Mouse (Mus musculus) G1E-ER4 (cell line): ENCODE data around the gene Smc6. TPM values are rescaled to one million over a fixed set of nuclear protein-coding genes. Genes with fewer than 3 reads are reported as not detected.

Experiments
- GATA1 ChIP-seq: IDR thresholded peaks from one replicate; pipeline ENCODE4 v1.8.0; 2012; ENCODE audit warnings: low read length, inconsistent platforms
- polyA plus RNA-seq: library from polyadenylated mRNA; stranded (reverse); fragments of >175 nt; gene quantifications from 2 replicates; pipeline ENCODE4 v1.2.3, GENCODE M21; 2012

The Smc6 gene
- polyA plus RNA-seq, 1 experiment = 138 TPM

DNA sequence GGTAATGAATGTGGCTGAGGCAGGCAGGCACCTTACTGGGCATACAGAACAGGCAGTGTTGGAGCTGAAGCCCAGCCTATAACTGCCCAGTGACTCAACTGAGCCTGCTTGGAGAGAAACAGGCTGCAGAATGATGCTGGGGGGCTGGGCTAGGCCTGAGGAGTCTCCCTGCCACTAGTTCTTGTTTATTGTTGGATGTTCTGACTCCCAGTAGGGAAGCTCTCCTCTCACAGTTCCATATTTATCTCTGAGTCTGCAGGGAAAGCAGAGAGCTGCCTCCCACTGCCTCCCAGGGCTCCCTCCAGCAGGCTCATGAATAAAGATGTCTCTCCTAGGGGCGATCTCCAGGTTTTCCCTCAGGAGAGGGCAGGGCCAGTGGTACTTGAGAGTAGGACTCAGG is 82.7 kb downstream of the Smc6 start:
- TF ChIP-seq GATA1 = no peak

DNA sequence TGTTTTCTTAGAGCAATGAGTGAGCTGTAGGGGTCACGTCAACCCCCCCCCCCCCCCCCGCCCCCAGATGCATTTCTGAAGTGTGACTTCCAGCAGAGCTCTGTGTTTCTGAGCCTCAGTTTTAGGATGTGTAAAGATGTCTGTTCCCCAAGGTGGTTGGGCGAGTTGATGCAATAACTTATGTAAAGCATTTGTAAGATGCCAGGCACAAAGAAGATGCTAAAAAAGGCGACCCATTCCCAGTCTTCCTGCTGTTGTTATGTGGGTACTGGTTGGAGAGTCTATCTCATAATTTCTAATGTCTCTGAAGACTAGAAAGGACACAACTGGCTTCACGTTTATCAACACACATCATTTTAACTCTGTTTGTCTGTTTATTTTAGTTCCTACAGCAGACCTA is 84.2 kb downstream of the Smc6 start:
- TF ChIP-seq GATA1 = no peak

DNA sequence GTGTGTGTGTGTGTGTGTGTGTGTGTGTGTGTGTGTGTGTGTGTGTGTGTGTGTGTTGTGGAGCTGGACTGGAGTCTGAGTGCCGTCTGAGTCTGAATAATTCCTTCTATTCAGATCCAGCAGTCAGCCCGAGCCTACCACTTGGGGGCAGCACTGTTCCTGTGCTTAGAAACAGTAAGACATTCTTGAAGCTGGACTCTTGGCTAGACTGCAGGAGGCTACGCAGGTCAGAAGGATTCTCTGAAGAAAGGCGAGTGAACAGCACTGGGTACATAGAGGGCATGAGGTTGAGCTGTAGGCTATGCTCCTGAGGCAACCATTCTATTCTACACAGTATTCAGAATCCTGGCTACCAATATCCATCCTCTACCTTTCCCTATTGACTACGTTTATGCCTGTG is 85.2 kb downstream of the Smc6 start:
- TF ChIP-seq GATA1 = no peak

DNA sequence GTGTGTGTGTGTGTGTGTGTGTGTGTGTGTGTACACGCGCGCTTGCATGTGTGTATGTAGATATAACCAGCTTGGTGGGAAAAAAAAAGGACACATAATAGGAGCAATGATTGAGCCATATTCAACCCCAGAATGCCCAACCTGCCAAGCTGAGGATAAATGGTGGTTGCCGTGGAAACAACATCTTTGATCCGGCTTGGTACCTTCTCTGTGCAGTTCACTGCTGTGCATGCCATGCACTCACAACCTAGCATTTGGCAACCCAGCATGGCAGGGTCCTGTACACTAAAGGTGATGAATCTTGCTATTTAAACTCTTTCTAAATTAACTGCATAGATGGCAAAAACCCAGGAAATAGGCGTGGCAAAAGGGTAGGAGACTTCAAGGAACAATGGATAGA is 96.7 kb downstream of the Smc6 start:
- TF ChIP-seq GATA1 = no peak

DNA sequence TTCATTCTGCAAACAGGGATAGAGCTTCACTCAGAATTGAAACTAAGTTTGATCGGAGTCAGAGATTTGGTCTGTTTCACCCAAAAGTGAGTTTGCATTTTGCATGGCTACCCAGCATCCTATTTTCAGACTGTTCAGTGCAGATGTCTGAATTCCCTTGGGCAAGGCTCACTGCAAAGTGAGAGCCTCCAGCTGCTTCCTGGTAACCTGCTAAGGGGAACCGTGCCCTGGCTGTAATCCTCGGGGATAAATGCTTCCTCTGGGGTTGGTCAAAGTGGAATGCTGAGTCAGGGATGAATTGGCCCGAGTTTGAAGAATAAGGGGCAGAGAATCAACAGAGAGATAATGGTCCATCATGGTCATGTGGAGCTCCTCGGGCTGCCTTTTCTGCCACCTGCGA is 99.2 kb downstream of the Smc6 start:
- no peak for TF ChIP-seq GATA1

DNA sequence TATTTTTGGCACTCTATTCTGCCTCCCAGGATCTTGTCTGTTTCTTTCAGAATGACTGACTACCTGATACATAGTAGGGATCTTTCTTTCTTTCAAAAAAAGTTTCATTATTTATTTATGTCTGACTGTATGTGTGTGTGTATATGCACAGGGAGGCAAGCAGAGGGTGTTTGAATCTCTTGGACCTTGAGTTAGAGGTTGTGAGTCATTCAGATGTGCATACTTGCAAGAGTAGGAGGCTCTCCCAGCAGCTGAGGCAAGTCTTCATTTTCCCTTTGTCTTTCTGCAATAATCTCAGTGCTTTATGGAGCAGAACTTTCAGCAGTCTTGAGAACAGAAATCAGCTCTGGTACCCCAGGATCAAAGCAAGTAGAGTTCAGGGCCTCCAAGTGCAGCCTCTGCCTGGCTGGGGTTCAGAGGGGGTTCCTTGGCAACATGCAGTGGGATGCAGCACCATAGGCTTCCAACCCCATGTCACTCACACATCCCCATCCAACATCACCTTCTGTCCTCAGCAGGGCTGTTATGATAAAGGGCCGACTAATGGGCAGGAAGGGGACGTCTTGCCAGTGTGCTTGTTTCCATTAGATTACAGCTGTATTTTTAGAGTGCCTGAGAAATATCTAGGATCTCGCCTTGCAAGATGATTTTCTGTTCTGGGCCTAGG is 101.5 kb downstream of the Smc6 start:
- TF ChIP-seq GATA1 = no peak

Other genes starting within 250 kb of the Smc6 start
- not detected in 2 replicates for gene Kcns3, start 114.8 kb upstream of the Smc6 start, polyA plus RNA-seq
- not detected in 2 replicates for gene Msgn1, start 56.9 kb upstream of the Smc6 start, polyA plus RNA-seq
- 5.2 and 11.5 TPM in 2 replicates for gene Gen1, start 85 bp upstream of the Smc6 start, polyA plus RNA-seq
- not detected in 2 replicates for gene Vsnl1, start 170.7 kb downstream of the Smc6 start, polyA plus RNA-seq
- gene Rad51ap2, start 190.2 kb downstream of the Smc6 start, polyA plus RNA-seq = not detected in 2 replicates